Mouse (Mus musculus) small intestine, adult 2 months (tissue): Measurements from ENCODE around the gene Hfe2.

ENCODE experiments used
- CTCF ChIP-seq: fragments of 200-500 bp; IDR thresholded peaks from 2 replicates; pipeline ENCODE4 v1.5.1; 2012; ENCODE audit warnings: low read depth, mild to moderate bottlenecking, control low read depth, inconsistent platforms, low read length, moderate library complexity, mixed read lengths; ENCODE audit not compliant: insufficient replicate concordance, insufficient read length; ENCODE audit errors: extremely low read depth
- POLR2A ChIP-seq: fragments of 200-500 bp; IDR thresholded peaks from 2 replicates; pipeline ENCODE4 v1.6.1; 2012; ENCODE audit warnings: low read depth, mild to moderate bottlenecking, control low read depth, inconsistent platforms, low read length, moderate library complexity

- no peak for TF ChIP-seq POLR2A
- TF ChIP-seq CTCF: no peak
Measured at GRCm38 (mm10) chr3:96553601-96554000, 28.6 kb downstream of the Hfe2 start.
